Mouse (Mus musculus) forebrain, embryonic 12.5 days (tissue): ENCODE measurements around the gene Ugt1a9. TPM values are rescaled to one million over a fixed set of nuclear protein-coding genes. Genes with fewer than 3 reads are reported as not detected.

Source experiments
- ATAC-seq: fragments of 200-750 bp; cut with Nextera tagmentation; 2 replicates; pipeline ENCODE4 v1.8.0; 2017; ENCODE audit warnings: moderate TSS enrichment; ENCODE audit not compliant: low FRiP score
- H3K27ac ChIP-seq: fragments of 300-500 bp; sonication (generic); 2 replicates; pipeline ENCODE4 v1.5.1; 2016; ENCODE audit warnings: mild to moderate bottlenecking
- H3K27me3 ChIP-seq: fragments of 300-500 bp; sonication (generic); 2 replicates; pipeline ENCODE4 v1.6.1; 2016; ENCODE audit warnings: mild to moderate bottlenecking
- H3K36me3 ChIP-seq: fragments of 300-500 bp; sonication (generic); replicated peaks from 2 replicates; pipeline ENCODE4 v1.6.1; 2016; ENCODE audit warnings: mild to moderate bottlenecking
- H3K4me1 ChIP-seq: fragments of 300-500 bp; sonication (generic); 2 replicates; pipeline ENCODE4 v1.6.1; 2016
- H3K4me2 ChIP-seq: fragments of 300-500 bp; sonication (generic); 2 replicates; pipeline ENCODE4 v1.6.1; 2016; ENCODE audit warnings: mild to moderate bottlenecking, moderate library complexity
- H3K4me3 ChIP-seq: fragments of 300-500 bp; sonication (generic); replicated peaks from 2 replicates; pipeline ENCODE4 v1.5.1; 2016; ENCODE audit warnings: mild to moderate bottlenecking
- H3K9ac ChIP-seq: fragments of 300-500 bp; sonication (generic); 2 replicates; pipeline ENCODE4 v1.6.1; 2016; ENCODE audit warnings: mild to moderate bottlenecking
- H3K9me3 ChIP-seq: fragments of 300-500 bp; sonication (generic); 2 replicates; pipeline ENCODE4 v1.6.1; 2016
- WGBS: fragments of 180-500 bp; shearing (Covaris S2); methylation state at CpG from one replicate; pipeline ENCODE4 v1.1.7; 2016; 5-methylcytosine and 5-hydroxymethylcytosine counted together
- polyA plus RNA-seq: library from polyadenylated mRNA; unstranded; fragments of >200 nt; fragmentation: Nextera tagmentation; extraction: Ambion mirVana; gene quantifications from 2 replicates; pipeline ENCODE4 v1.2.1, GENCODE M21; 2016

The Ugt1a9 gene
- polyA plus RNA-seq, 1 experiment from 2014 or later: not detected

DNA sequence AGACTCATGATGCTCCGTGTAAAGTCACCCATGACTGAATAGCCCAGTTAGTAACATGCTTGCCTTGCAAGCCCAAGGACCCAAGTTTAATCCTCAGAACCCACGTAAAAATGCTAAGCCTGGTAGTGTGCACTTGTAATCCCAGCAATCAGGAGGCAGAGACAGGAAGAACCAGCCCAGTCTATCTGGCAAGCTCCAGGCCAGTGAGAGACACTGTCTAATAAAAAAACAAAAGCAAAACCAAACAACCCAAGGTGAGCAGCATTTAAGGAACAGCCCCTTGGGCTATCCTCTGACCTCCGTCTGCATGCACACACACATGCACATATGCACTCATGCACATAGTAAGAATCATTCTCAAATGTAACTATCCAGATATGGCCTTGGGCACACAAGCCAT lies 159.0 kb downstream of the Ugt1a9 start:
- H3K9me3 ChIP-seq: peaks cover 93% of the 10 kb centered on the region
- no peak for ATAC-seq
- H3K4me3 ChIP-seq: no peak overlapping the region
- no peaks in the 10 kb centered on the region for H3K4me1 ChIP-seq
- WGBS: 79% methylated on average over 3 of the region's 3 CpGs
- no peaks in the 10 kb centered on the region for H3K36me3 ChIP-seq
- no peak overlapping the region for H3K9ac ChIP-seq
- H3K27me3 ChIP-seq: no peaks in the 10 kb centered on the region
- no peak overlapping the region for H3K27ac ChIP-seq
- no peak overlapping the region for H3K4me2 ChIP-seq

DNA sequence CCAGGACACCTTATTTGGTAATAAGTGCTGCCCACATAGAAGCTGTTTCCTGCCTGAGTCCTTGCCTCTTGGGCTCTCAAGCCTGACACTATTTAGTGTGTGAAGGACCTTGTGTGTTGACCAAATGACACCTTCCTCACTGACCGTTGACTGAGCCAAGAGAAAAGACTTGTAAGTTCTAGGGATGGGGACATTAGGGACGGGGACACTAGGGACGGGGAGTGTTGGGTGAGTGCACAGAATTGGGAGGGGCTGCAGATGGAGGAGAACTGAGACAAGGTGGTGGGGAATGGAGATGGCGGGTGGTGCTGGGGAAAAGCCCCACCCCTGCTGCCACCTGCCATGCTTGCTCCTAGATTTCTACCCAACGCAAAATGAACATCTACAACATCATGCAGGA lies 159.4 kb downstream of the Ugt1a9 start:
- Histone ChIP-seq H3K4me2 (no peak overlapping the region), H3K36me3 (no peaks in the 10 kb centered on the region), H3K27ac (no peak overlapping the region), H3K4me3 (no peak overlapping the region), H3K4me1 (no peaks in the 10 kb centered on the region), H3K9me3 (peaks cover 97% of the 10 kb centered on the region), H3K9ac (no peak overlapping the region), H3K27me3 (no peaks in the 10 kb centered on the region)
- WGBS: 85% methylated on average over 5 of the region's 5 CpGs
- no peak for ATAC-seq

DNA sequence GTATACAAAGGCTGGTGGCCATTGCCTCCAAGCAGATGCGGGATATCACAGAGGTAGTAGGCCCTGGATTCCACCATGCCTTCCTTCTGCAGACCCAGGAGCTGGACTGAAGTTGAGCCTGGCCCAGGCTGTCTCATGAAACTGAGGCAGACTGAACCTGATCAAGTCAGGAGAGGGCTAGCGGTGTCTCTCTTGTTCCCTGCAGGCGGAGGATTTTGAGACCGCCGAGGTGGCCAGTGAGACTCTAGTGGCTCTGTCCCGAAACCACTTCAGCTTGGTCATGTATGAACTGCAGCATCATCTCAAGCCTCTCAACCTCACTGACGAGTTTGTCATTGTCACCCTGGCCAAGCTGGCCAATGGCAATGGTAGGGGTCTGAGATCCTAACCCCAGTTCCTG lies 159.8 kb downstream of the Ugt1a9 start:
- Histone ChIP-seq H3K9me3 (peaks cover 100% of the 10 kb centered on the region), H3K27ac (no peak overlapping the region), H3K4me1 (no peaks in the 10 kb centered on the region), H3K4me3 (no peak overlapping the region), H3K36me3 (no peaks in the 10 kb centered on the region), H3K27me3 (no peaks in the 10 kb centered on the region), H3K4me2 (no peak overlapping the region), H3K9ac (no peak overlapping the region)
- WGBS: 74% methylated on average over 7 of the region's 7 CpGs
- no peak for ATAC-seq

DNA sequence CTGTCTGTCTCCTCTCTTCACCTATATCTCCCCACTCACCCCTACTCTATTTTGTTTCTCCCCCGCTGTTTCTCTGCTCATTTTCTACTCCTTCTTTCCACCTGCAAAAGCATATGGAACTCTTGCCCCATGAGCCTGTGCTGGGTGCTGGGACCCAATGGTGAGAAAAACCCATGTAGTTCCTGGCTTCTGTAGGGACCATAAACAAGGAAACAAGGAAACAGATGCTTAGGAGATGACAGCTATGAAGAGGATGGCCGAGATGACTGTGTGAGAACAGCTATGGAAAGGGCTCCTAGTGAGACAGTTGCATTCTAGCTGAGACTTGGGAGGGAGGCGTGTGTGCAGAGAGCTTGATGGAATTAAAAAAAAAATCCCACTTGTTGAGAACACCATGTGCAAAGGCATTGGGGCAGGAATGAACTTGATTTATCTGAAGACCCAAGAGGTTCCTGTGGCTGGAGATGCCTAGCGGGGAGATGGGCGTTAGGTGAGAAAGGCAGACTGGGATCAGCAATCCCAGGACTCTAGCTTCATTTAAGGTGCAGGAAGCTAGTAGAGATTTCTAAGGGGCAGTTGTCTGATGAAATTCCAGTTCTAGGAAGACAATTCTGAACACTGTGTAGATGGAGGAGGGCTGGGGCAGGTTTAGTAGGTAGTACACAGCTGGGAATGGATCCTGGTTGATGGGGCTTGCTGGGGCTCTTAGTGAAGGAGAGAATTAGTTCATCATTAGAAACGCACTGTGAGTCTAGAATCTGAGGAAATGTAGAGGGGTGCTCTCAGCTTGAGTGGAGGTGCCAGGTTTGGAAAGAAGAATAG lies 160.6 kb downstream of the Ugt1a9 start:
- Histone ChIP-seq H3K9me3 (peaks cover 100% of the 10 kb centered on the region), H3K4me2 (no peak overlapping the region), H3K27me3 (no peaks in the 10 kb centered on the region), H3K4me3 (no peak overlapping the region), H3K27ac (no peak overlapping the region), H3K36me3 (no peaks in the 10 kb centered on the region), H3K4me1 (no peaks in the 10 kb centered on the region), H3K9ac (no peak overlapping the region)
- ATAC-seq: no peak
- WGBS: 75% methylated on average over 6 of the region's 6 CpGs

DNA sequence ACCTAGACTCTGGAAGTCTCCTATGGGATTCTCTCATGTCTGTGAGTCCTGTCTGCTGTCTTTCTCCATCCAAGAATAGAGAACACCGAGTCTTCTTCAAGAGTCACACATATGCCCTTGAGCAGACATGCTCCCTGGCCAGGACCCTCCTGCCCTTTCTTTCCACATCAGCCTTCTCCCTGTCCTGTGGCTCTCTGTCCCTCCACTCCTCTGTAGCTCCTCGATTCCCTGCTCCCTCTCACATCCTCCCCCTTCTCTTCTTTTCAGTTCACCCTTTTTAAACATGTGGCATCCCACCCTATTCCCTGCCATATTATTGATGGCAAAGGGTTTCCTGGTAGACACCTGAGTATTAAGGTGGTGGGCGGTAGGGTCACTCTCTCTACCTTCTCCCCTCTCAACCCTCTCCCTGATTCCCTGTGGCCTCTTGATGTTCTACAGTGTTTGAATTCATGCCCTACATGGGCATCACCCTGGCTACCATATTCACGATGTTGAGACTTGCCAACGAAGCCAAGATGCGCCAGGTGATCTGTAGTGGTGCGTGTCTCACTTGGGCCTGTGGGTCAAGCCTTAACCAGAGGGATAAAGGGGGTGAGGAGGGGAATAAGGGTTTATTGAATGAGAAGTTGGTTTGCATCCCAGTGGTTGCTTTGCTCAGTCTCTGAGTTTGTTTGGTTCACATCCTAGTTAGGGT lies 161.4 kb downstream of the Ugt1a9 start:
- no peaks in the 10 kb centered on the region for H3K4me1 ChIP-seq
- H3K4me3 ChIP-seq: no peak overlapping the region
- no peak overlapping the region for H3K4me2 ChIP-seq
- WGBS: 69% methylated on average over 7 of the region's 7 CpGs
- H3K9me3 ChIP-seq: peaks cover 97% of the 10 kb centered on the region
- no peak for ATAC-seq
- H3K27me3 ChIP-seq: no peaks in the 10 kb centered on the region
- no peak overlapping the region for H3K9ac ChIP-seq
- H3K27ac ChIP-seq: no peak overlapping the region
- H3K36me3 ChIP-seq: no peaks in the 10 kb centered on the region

DNA sequence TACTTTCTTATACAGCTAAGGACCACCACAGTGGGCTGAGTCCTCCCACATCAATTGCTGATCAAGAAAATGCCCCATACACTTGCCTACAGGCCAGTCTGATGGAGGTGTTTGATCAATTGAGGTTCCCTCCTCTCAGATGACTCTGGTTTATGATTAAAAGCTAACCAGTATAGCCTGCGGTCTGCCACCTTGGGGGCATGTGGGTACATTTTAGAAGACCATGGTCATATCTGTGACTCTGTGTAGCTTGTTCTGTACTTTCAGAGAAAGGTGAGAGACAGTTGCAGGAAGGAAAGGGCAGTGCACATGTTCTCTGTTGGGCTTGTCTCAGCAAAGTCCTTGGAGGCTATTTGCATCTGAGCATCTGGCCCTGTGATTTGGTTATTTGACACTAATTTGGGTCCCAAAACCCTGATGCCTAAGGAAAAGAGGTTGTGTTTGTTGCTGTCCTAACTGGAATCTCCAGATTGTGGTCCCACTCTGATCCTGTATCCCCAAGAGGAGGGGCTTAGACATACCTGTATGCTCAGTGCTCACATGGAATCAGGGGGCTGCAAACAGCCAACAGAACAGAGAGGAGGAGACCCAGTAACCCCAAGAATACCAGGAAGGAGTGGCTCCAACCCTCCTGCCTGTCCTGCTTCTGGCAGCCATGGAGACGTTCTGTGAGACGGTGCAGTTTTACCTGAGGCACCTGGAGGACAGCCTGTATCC lies 162.2 kb downstream of the Ugt1a9 start:
- Histone ChIP-seq H3K36me3 (no peaks in the 10 kb centered on the region), H3K4me3 (no peak overlapping the region), H3K4me1 (no peaks in the 10 kb centered on the region), H3K9me3 (peaks cover 97% of the 10 kb centered on the region), H3K27me3 (no peaks in the 10 kb centered on the region), H3K9ac (no peak overlapping the region), H3K4me2 (no peak overlapping the region), H3K27ac (no peak overlapping the region)
- 58% methylated on average over 3 of the region's 3 CpGs for WGBS
- ATAC-seq: no peak

DNA sequence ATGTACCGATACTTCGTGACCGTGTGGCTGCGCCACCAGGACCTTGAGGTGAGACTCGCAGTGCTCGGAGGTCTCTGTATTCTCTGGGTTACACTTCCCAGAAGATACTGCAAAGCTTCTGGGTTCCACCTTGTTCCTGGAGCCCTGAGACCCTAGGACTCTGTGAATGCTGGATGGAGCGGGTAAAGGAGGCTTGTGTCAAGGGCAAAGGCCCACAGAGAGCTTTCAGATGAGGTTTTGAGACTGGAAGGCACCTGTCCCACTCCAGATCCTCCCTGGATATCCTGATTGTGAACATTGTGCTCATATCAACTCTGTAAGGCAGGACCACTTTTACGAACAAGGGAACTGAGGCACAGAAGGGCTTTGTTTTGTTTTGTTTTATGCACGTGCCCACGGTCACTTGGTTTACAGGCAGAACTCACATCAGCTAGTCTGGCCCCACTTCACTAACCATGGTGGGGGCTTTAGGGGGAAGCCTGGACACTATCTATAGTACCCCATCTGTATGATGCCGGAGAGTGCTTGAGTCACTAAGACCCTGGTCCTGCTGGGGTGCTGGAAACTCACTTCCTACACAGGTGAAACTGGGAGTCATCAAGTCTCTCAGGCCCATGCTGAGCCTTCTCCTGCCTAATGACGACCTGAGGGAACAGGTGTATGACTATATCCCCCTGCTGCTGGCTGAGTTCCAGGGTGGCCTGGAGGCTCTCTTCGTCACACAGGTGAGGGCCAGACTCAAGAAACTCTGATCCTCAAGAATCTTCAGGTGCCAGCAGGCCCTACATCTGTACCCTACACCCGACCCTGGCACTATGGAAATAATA lies 163.0 kb downstream of the Ugt1a9 start:
- no peak for ATAC-seq
- 67% methylated on average over 14 of the region's 14 CpGs for WGBS
- Histone ChIP-seq H3K9me3 (peaks cover 97% of the 10 kb centered on the region), H3K36me3 (no peaks in the 10 kb centered on the region), H3K9ac (no peak overlapping the region), H3K4me1 (no peaks in the 10 kb centered on the region), H3K4me3 (no peak overlapping the region), H3K27me3 (no peaks in the 10 kb centered on the region), H3K4me2 (no peak overlapping the region), H3K27ac (no peak overlapping the region)

DNA sequence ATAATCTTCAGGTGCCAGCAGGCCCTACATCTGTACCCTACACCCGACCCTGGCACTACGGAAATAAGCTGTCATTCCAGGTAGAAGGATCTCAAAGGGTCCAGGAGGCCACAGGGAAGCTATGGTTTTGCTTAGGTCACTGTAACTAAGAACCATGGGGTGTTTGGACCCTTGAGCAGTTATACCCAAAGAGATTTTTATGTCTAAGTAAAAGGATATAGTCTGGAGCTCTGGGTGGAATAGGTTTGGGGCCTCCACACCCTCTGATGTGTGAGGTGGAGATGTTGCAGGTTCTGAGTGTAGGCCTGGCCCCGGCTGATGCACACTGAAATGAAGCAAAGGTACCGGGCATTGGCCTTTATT lies 163.6 kb downstream of the Ugt1a9 start:
- Histone ChIP-seq H3K27me3 (no peaks in the 10 kb centered on the region), H3K4me1 (no peaks in the 10 kb centered on the region), H3K36me3 (no peaks in the 10 kb centered on the region), H3K4me3 (no peak overlapping the region), H3K27ac (no peak overlapping the region), H3K9me3 (peaks cover 97% of the 10 kb centered on the region), H3K4me2 (no peak overlapping the region), H3K9ac (no peak overlapping the region)
- WGBS: 63% methylated on average over 4 of the region's 4 CpGs
- no peak for ATAC-seq

DNA sequence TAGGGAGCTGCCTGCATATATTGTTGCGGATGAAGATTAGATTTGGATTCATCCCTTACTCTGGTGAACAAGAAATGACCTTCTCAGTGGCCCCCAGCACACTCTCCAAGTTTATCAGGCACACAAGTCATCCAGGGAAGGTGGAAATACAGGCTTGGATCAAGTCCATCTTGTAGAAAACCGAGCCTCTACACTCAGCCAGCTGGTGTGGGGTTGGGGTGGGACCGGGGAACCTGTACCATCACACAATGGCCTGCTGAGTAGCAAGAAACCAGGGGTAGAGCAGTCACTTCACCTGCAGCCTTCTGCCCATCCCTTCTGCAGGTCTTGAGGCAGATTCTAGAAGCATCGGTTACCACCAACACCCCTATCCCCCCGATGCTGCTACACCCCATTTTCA lies 164.0 kb downstream of the Ugt1a9 start:
- no peak overlapping the region for H3K4me2 ChIP-seq
- 44% methylated on average over 5 of the region's 5 CpGs for WGBS
- H3K4me3 ChIP-seq: no peak overlapping the region
- H3K36me3 ChIP-seq: no peaks in the 10 kb centered on the region
- H3K9ac ChIP-seq: no peak overlapping the region
- no peak overlapping the region for H3K27ac ChIP-seq
- no peaks in the 10 kb centered on the region for H3K4me1 ChIP-seq
- no peak for ATAC-seq
- H3K9me3 ChIP-seq: peaks cover 97% of the 10 kb centered on the region
- H3K27me3 ChIP-seq: no peaks in the 10 kb centered on the region

DNA sequence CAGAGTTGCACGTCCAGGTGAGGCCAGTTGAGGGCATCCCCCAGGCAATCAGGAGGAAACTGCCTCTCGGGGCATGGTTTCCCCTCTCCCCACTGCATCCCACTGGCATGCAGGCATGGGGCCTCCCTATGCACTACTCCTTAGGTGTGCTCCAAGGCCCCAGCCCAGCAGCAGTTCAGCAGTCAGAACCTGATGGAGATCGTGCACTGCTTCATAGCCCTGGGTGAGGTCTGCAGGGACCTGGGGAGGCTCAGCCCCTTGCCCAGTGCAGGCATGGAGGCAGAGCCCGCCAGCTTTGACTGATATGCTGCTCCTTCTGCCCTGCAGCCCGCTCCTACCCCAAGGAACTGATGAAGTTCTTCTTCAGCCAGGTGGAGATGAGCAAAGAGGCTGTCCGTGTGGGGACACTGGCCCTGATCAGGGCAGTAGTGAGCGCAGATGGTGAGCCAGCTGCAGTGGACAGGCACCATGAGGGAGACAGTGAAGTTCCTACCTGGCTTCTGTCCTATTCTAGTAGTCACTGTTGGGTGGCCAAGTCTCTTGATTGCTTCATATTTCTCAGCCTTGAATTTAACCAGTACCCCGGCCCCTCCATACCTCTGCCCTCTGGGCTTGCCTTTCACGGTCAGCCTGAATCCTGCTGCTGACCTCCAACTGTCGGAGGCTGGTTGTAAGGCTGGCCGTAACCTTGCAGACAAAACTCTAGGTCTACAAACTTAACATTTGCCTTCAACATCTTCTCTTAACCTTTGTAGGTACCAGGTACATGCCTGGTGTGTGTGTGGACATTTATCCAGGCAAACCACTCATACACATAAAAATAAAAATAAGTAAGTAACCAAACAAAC lies 164.7 kb downstream of the Ugt1a9 start:
- H3K27ac ChIP-seq: no peak overlapping the region
- H3K4me2 ChIP-seq: no peak overlapping the region
- H3K4me1 ChIP-seq: no peaks in the 10 kb centered on the region
- no peak overlapping the region for H3K4me3 ChIP-seq
- H3K27me3 ChIP-seq: no peaks in the 10 kb centered on the region
- peaks cover 97% of the 10 kb centered on the region for H3K9me3 ChIP-seq
- ATAC-seq: no peak
- WGBS: 64% methylated on average over 11 of the region's 11 CpGs
- H3K36me3 ChIP-seq: no peaks in the 10 kb centered on the region
- no peak overlapping the region for H3K9ac ChIP-seq

DNA sequence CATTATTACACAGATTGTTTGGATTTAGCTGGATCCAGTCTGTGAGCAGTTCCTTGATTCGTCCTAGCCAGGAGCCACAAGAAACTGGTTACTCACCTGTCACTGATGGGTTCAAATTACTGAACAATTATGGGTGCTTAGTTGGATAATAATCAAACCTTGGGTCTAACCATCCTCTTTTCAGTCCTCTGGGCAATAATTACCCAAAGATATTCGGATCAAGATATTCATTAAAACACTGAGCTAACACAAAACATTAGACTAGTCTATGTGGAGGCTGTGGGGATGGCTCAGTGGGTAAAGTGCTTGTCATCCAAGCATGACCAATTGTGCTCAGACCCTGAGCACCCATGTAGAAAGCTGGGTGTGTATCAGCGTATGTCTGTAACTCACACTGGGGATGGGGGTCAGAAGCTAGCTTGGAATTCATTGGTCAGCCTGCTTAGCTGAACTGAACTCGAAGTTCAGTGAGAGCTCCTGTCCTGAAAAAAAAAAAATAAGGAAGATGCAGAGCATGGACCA lies 165.4 kb downstream of the Ugt1a9 start:
- no peak overlapping the region for H3K27ac ChIP-seq
- WGBS: 68% methylated on average over 4 of the region's 4 CpGs

More for the DNA sequence above, 165.4 kb downstream of the Ugt1a9 start:
- no peaks in the 10 kb centered on the region for H3K27me3 ChIP-seq
- H3K4me2 ChIP-seq: no peak overlapping the region
- H3K4me3 ChIP-seq: no peak overlapping the region
- no peaks in the 10 kb centered on the region for H3K4me1 ChIP-seq
- no peaks in the 10 kb centered on the region for H3K36me3 ChIP-seq
- H3K9ac ChIP-seq: no peak overlapping the region
- no peak for ATAC-seq
- H3K9me3 ChIP-seq: peaks cover 97% of the 10 kb centered on the region
